Mouse (Mus musculus): Measurements from ENCODE around the gene Ddx58. TPM values are rescaled to one million over a fixed set of nuclear protein-coding genes. Genes with fewer than 3 reads are reported as not detected.

Gene Ddx58
- total RNA-seq, 2 experiments from 2014 or later: 18.7 to 24.7 TPM

Other genes with a start within 250 kb of the Ddx58 start
- gene Aco1, start 96.7 kb downstream of the Ddx58 start, total RNA-seq (2021): 100 to 1,000 TPM; 108 to 132 TPM
- gene Smim27, start 29.8 kb upstream of the Ddx58 start, total RNA-seq (2021): 10 to 100 TPM; 35.1 to 57.1 TPM
- gene Topors, start 30.0 kb upstream of the Ddx58 start, total RNA-seq (2021): 10 to 100 TPM; 22.9 to 29.4 TPM
- 100 to 1,000 TPM; 232 to 407 TPM for gene Ndufb6, start 39.6 kb upstream of the Ddx58 start, total RNA-seq (2021)
- not detected for gene Tmem215, start 232.4 kb upstream of the Ddx58 start, total RNA-seq (2021)

Measured in adrenal gland, adult 18-20 months (tissue).